Mouse (Mus musculus) lung, adult 2 months (tissue): ENCODE measurements around the gene Traf4. TPM values are rescaled to one million over a fixed set of nuclear protein-coding genes. Genes with fewer than 3 reads are reported as not detected.
"Not testable (repeated sequence)": the region's sequence is repeated elsewhere in the genome, so short reads cannot be mapped to it uniquely, and the experiment has no call there.

Experiments
- DNase-seq: peaks from one replicate; pipeline ENCODE4 v3.0.0; 2022
- H3K4me1 ChIP-seq: fragments of 200-500 bp; 2 replicates; pipeline ENCODE4 v1.6.1; 2011; ENCODE audit warnings: low read length; ENCODE audit not compliant: control insufficient read depth, insufficient read depth
- H3K4me3 ChIP-seq: fragments of 200-500 bp; replicated peaks from 2 replicates; pipeline ENCODE3; 2011; ENCODE audit warnings: low read depth, mild to moderate bottlenecking, control low read depth, low read length; ENCODE audit errors: extremely low read depth
- CTCF ChIP-seq: fragments of 200-500 bp; IDR thresholded peaks from 2 replicates; pipeline ENCODE4 v1.5.1; 2011; ENCODE audit warnings: mild to moderate bottlenecking, low read length, control low read depth; ENCODE audit not compliant: insufficient read depth
- POLR2A ChIP-seq: fragments of 200-500 bp; IDR thresholded peaks from 2 replicates; pipeline ENCODE4 v1.6.1; 2011; ENCODE audit warnings: low read depth, mild to moderate bottlenecking, control low read depth, low read length, borderline replicate concordance; ENCODE audit errors: extremely low read depth
- WGBS: fragments of 180-500 bp; shearing (Covaris S2); methylation state at CpG from one replicate; pipeline ENCODE4 v1.1.7; 2018; 5-methylcytosine and 5-hydroxymethylcytosine counted together
- polyA plus RNA-seq: library from polyadenylated mRNA; depleted of rRNA; stranded (reverse); fragments of >200 nt; gene quantifications from 2 replicates; pipeline ENCODE4 v1.2.3, GENCODE M21; 2012

Gene Traf4
- polyA plus RNA-seq, 1 experiment, result 37.0 TPM

DNA sequence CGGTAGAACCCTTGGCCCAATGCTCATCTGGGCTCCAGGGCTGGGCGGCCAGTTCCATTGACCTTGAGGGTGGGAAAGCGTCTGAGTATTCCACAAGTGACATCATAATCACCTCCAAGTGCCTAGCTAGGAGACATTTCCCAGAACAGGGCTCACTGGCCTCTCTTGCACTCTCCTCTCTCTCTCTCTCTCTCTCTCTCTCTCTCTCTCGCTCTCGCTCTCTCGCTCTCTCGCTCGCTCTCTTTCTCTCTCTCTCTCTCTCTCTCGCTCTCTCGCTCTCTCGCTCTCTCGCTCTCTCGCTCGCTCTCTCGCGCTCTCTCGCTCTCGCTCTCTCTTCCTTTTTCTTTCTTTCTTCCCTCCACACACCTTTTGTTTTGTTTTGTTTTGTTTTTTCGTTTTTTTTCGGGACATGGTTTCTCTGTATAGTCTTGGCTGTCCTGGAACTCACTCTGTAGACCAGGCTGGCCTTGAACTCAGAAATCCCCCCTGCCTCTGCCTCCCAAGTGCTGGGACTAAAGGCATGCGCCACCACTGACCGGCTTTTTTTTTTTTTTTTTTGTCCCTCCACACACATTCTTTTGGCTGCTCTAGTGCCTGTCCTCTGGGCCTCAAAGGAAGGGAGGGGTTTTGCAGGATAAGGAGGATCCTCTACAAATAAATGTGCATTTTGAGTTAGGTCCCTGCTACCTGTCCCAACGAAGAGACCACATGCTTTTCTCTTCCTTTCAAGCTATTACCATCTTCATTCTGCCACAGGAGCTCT, 29.9 kb upstream of the Traf4 start:
- WGBS, result 60% methylated on average over 23 of the region's 23 CpGs

DNA sequence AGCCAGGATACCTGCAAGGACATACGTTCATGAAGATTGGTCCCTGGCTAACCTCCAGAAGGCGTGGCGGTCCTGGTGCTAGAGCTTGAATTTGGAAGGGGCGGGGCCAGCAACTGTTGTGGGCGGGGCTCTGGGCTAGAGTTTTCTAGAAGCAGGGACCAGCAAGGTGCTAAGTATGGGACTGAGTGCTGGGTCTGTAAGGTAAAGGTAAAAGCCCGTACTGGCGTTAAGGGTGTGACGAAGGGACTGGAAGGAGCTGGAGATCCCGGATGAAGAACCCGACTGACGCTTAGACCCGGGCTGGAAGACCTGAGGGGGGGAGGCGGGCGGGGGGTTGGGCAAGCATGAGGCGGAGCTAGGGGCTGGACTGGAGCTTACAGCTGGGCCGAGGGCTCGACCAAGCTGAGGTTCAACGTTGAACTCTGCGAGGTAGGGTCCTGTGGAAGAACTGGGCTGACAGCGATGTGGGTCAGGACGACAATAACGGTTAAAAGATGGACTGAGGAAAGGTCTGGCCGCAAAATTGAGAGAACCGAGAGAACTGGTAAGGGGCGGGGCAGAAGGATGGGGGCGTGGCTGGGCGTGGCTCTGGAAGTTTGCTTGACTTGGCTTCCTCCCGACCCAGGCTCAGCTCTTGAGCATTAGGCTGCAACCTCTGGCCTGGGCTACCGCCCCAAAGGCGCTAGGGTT, 29.2 kb upstream of the Traf4 start:
- WGBS, result 3% methylated on average over 30 of the region's 30 CpGs
- Histone ChIP-seq H3K4me3 (peak overlapping the region; percentile 70), H3K4me1 (no peaks in the 10 kb centered on the region)
- TF ChIP-seq CTCF (no peak), POLR2A (peak; percentile 63; the same call in 1 of the 2 replicates)
- DNase-seq, result peak; percentile 86

More for the DNA sequence above, 29.9 kb upstream of the Traf4 start:
- Histone ChIP-seq H3K4me1 (no peaks in the 10 kb centered on the region), H3K4me3 (peak overlapping the region; percentile 70)
- no peak for TF ChIP-seq CTCF
- no peak for TF ChIP-seq POLR2A
- no peak for DNase-seq

DNA sequence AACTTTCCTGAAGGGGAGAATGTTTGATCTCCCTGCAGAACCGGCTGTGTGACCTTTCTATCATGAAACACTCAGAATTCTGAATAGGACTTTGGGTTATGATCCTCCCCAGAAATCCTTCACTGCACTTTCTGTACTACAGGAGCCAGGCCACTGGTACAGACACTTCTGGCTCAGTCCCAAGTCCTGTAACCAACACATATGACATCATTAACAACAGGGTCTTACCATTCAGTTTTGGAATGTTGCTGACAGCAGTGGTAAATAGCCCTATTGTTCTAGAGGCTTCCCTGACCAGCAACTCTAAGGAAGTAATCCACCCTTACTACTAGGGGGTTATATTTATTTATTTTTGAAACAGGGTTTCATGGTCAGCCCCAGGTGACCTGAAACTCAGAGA, 27.7 kb upstream of the Traf4 start, which contains the start of gene Proca1:
TSS of gene Proca1 (plus strand) at position 280 of the 400 bp plus-strand sequence.
- WGBS, result 34% methylated on average over 1 of the region's 1 CpGs
- no peaks in the 10 kb centered on the region for H3K4me1 ChIP-seq
- H3K4me3 ChIP-seq, result peak within 1 kb of the TSS; percentile 70
- no peak for DNase-seq
- TF ChIP-seq POLR2A (no peak), CTCF (no peak)

DNA sequence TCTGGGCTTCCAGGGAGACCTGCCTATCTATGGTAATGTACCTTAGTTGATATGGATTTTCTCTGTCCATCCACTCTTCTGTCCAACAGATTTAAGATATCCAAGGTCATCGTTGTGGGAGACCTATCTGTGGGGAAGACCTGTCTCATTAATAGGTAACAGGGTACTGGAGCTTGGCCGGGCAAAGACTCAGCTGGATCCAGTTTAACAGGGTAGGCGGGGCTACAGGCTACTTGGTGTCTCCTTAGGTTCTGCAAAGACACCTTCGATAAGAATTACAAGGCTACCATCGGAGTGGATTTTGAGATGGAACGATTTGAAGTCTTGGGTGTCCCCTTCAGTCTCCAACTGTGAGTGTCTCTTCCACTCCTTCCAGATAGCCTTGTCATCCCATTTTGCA, 24.7 kb upstream of the Traf4 start:
- no peak for DNase-seq
- no peaks in the 10 kb centered on the region for H3K4me1 ChIP-seq
- H3K4me3 ChIP-seq, result no peak overlapping the region
- 58% methylated on average over 6 of the region's 6 CpGs for WGBS
- no peak for TF ChIP-seq CTCF
- TF ChIP-seq POLR2A, result no peak

DNA sequence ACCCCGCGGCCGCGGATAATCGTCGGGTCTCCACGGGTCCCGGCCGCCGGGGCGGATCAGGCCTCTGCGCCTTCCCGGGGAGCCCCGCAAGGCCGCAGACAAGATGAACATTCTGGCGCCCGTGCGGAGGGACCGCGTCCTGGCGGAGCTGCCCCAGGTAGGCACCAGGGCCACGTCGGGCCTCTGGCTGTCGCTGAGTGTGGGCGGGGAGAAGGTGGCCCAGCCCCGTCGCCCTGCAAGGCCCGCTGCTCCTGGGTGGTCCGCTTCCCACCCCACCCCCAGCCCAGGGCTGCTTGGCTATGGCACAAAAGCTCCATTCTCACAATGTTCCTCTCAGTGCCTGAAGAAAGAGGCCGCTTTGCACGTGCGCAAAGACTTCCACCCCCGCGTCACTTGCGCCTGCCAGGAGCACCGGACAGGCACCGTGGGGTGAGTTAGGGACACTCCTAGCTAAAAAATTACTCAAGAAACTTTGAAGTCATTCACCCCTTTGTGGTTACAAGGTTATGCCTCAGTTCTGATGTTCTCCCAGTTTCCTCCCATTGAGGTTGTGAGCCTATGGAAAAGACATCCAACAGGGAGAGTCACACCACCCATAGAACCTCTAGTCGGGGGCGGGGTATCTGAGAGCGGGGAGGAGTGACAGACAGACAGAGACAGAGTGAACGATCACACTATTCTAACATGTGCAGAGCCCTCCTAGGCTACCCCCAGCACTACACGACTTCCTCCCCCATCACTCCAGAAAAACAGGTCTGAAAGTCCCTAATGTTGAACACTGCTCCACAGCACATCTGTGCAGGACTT, 24.0 kb upstream of the Traf4 start:
- WGBS, result 2% methylated on average over 42 of the region's 42 CpGs
- peak; percentile 45; the same call in 1 of the 2 replicates for TF ChIP-seq POLR2A
- TF ChIP-seq CTCF, result no peak
- H3K4me3 ChIP-seq, result peak overlapping the region; percentile 60
- H3K4me1 ChIP-seq, result no peaks in the 10 kb centered on the region
- peak; percentile 65 for DNase-seq

DNA sequence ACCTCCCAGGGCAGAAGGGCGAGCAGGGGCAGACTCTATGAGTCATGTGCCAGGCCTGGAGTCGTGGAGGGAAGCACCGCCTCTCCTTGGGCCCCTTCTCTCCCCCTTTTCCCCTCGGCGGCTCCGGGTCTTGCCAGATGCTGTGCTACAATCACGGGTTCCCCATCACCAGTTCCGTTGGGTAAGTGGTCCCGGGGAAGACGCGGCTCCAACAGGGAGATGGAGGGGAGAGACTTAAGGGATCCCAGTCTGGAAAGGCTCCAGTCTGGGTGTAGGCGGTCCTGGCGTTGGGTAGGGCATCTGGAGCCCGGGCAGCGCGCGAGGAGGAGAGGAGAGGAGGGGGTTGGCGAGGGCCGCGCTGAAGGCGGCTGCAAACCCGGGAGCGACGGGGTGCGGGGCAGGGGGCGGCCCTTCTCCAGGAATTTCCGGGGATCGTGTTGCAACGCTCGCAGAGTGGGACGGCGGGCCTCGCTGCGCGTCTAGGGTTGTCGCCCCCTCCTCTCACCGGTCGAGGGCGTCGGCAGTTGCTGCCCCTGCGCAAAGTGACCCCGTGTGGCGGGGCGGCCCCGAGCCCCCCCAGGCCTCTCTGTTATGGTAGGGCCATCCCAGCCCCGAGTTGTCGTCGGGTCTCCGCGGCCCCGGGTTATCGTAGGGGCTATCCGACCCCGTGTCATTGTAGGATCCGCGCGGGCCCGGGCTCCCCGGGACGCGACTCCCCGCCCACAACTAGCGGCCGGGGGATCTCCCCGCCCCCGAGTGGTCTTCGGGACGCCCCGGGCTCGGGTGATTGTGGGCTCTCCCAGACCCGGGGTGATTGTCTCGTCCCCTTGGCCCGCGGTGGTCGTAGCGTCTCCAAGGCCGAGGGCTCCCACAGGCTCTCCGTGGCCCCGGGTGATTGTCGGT, 23.2 kb upstream of the Traf4 start, which contains the start of gene Rab34:
TSS of gene Rab34 (plus strand) at position 100 of the 903 bp plus-strand sequence.
- Histone ChIP-seq H3K4me3 (peak within 1 kb of the TSS; percentile 60), H3K4me1 (no peaks in the 10 kb centered on the region)
- TF ChIP-seq POLR2A (peak; percentile 57; the same call in 1 of the 2 replicates), CTCF (no peak)
- peak; percentile 59 for DNase-seq
- whole genome bisulfite sequencing, result under 1% methylated on average over 80 of the region's 80 CpGs

DNA sequence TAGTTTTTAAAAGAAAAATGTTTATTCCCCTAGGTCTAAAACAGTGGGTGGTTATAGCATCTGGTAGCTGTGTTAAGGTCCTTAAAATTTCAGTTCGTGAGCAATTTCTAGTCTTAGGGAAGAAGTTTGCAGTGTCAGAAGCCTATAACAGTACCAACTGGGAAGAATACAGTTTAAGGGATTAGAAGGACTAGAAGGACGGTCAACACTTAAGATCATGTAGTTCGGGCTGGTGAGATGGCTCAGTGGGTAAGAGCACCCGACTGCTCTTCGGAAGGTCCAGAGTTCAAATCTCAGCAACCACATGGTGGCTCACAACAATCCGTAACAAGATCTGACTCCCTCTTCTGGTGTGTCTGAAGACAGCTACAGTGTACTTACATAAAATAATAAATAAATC, 19.3 kb upstream of the Traf4 start:
- H3K4me1 ChIP-seq, H3K4me3 ChIP-seq, DNase-seq: not testable (repeated sequence)
- 93% methylated on average over 6 of the region's 6 CpGs for WGBS

DNA sequence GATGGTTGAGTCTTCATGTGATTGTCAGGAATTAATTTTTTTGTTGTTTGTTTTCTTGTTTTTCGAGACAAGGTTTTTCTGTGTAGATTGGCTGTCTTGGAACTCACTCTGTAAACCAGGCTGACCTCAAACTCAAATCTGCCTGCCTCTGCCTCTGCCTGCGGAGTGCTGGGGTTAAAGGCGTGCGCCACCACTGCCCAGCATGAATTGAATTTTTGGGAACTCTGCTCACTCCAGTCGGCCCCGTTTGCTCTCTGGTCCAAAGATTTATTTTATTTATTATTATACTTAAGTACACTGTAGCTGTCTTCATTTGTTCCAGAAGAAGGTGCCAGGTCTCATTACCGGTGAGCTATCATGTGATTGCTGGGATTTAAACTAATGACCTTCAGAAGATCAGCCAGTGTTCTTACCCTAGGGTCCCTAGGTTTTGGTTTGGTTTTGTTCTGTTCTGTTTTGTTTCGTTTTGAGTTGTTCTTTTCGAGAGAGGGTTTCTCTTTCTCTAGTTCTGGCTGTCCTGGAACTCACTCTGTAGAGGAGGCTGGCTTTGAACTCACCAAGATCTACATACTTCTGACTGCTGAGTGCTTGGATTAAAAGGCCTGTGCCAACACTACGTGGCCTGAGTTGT, 18.6 kb upstream of the Traf4 start:
- DNase-seq, result no peak
- no peak for TF ChIP-seq POLR2A
- TF ChIP-seq CTCF, result no peak
- Histone ChIP-seq H3K4me3 (no peak overlapping the region), H3K4me1 (no peaks in the 10 kb centered on the region; the same call in 1 of the 2 replicates)
- 45% methylated on average over 10 of the region's 10 CpGs for WGBS
